Mouse (Mus musculus) intestine, embryonic 16.5 days (tissue): ENCODE measurements at regions not wholly inside any gene's neighbourhood (a gene's known extent, or its start where the extent isn't known, plus 50 kb on each side); places are given as distances from the start of the nearest gene placed in this dataset.

Experiments
- ATAC-seq: fragments of 200-750 bp; cut with Nextera tagmentation; 2 replicates; pipeline ENCODE4 v1.8.0; 2017; ENCODE audit warnings: moderate TSS enrichment, moderate library complexity
- H3K27ac ChIP-seq: fragments of 300-500 bp; sonication (generic); 2 replicates; pipeline ENCODE4 v1.5.1; 2014; ENCODE audit warnings: mild to moderate bottlenecking, low read length
- H3K27me3 ChIP-seq: fragments of 300-500 bp; sonication (generic); replicated peaks from 2 replicates; pipeline ENCODE4 v1.6.1; 2014; ENCODE audit warnings: low read length, control low read depth, mixed read lengths; ENCODE audit not compliant: control insufficient read depth, insufficient read depth
- H3K36me3 ChIP-seq: fragments of 300-500 bp; sonication (generic); 2 replicates; pipeline ENCODE4 v1.6.1; 2014; ENCODE audit warnings: low read length, control low read depth; ENCODE audit not compliant: control insufficient read depth, insufficient read depth
- H3K4me1 ChIP-seq: fragments of 300-500 bp; sonication (generic); 2 replicates; pipeline ENCODE4 v1.6.1; 2014; ENCODE audit warnings: low read length, control low read depth, mixed read lengths; ENCODE audit not compliant: control insufficient read depth, insufficient read depth
- H3K4me2 ChIP-seq: fragments of 300-500 bp; sonication (generic); 2 replicates; pipeline ENCODE4 v1.6.1; 2014; ENCODE audit warnings: low read depth, low read length, control low read depth
- H3K4me3 ChIP-seq: fragments of 300-500 bp; sonication (generic); 2 replicates; pipeline ENCODE4 v1.5.1; 2014; ENCODE audit warnings: mild to moderate bottlenecking, low read length
- H3K9ac ChIP-seq: fragments of 300-500 bp; sonication (generic); 2 replicates; pipeline ENCODE4 v1.6.1; 2014; ENCODE audit warnings: low read depth, low read length
- H3K9me3 ChIP-seq: fragments of 300-500 bp; sonication (generic); 2 replicates; pipeline ENCODE4 v1.6.1; 2016; ENCODE audit warnings: low read length, control low read depth; ENCODE audit not compliant: control insufficient read depth
- WGBS: fragments of 180-500 bp; shearing (Covaris S2); extraction: QIAGEN DNeasy Blood & Tissue Kit; methylation state at CpG from one replicate; pipeline ENCODE4 v1.1.7; 2014; 5-methylcytosine and 5-hydroxymethylcytosine counted together

GRCm38 (mm10) chr14:114001377-114001776, 687.0 kb downstream of the Tpm3-rs7 start:
- 58% methylated on average over 3 of the region's 3 CpGs for WGBS
- Histone ChIP-seq H3K4me3 (no peak overlapping the region), H3K9ac (no peak overlapping the region), H3K36me3 (no peaks in the 10 kb centered on the region), H3K27me3 (no peaks in the 10 kb centered on the region), H3K4me1 (no peaks in the 10 kb centered on the region), H3K27ac (no peak overlapping the region), H3K4me2 (no peak overlapping the region), H3K9me3 (no peaks in the 10 kb centered on the region)
- no peak for ATAC-seq

GRCm38 (mm10) chr14:114002420-114002819, 688.0 kb downstream of the Tpm3-rs7 start:
- Histone ChIP-seq H3K4me1 (no peaks in the 10 kb centered on the region), H3K36me3 (no peaks in the 10 kb centered on the region), H3K9me3 (no peaks in the 10 kb centered on the region), H3K27me3 (no peaks in the 10 kb centered on the region), H3K9ac (no peak overlapping the region), H3K4me3 (no peak overlapping the region), H3K27ac (no peak overlapping the region), H3K4me2 (no peak overlapping the region)
- 93% methylated on average over 1 of the region's 1 CpGs for WGBS
- ATAC-seq = no peak

- Histone ChIP-seq H3K36me3 (no peaks in the 10 kb centered on the region), H3K4me3 (no peak overlapping the region), H3K27ac (no peak overlapping the region), H3K9me3 (peaks cover 3% of the 10 kb centered on the region; the same call in 1 of the 2 replicates), H3K4me1 (no peaks in the 10 kb centered on the region), H3K4me2 (no peak overlapping the region), H3K9ac (no peak overlapping the region), H3K27me3 (no peaks in the 10 kb centered on the region)
- ATAC-seq = no peak
- 85% methylated on average over 1 of the region's 1 CpGs for whole genome bisulfite sequencing
Measured at GRCm38 (mm10) chr14:114037063-114037462, 722.7 kb downstream of the Tpm3-rs7 start.

GRCm38 (mm10) chr14:114038611-114039312, 724.4 kb downstream of the Tpm3-rs7 start:
- Histone ChIP-seq H3K36me3 (no peaks in the 10 kb centered on the region), H3K4me2 (no peak overlapping the region), H3K27me3 (no peaks in the 10 kb centered on the region), H3K9ac (no peak overlapping the region), H3K9me3 (peaks cover 3% of the 10 kb centered on the region; the same call in 1 of the 2 replicates), H3K4me3 (no peak overlapping the region), H3K27ac (no peak overlapping the region), H3K4me1 (no peaks in the 10 kb centered on the region)
- no peak for ATAC-seq
- 54% methylated on average over 3 of the region's 3 CpGs for WGBS

GRCm38 (mm10) chr14:114053558-114054235, 739.3 kb downstream of the Tpm3-rs7 start:
- 91% methylated on average over 5 of the region's 5 CpGs for WGBS
- H3K4me2 ChIP-seq = no peak overlapping the region
- no peak overlapping the region for H3K9ac ChIP-seq
- H3K9me3 ChIP-seq = no peaks in the 10 kb centered on the region
- no peaks in the 10 kb centered on the region for H3K4me1 ChIP-seq
- H3K27ac ChIP-seq = no peak overlapping the region
- no peak overlapping the region for H3K4me3 ChIP-seq
- no peaks in the 10 kb centered on the region for H3K36me3 ChIP-seq
- ATAC-seq = no peak
- no peaks in the 10 kb centered on the region for H3K27me3 ChIP-seq

- Histone ChIP-seq H3K27ac (no peak overlapping the region), H3K36me3 (no peaks in the 10 kb centered on the region), H3K9me3 (no peaks in the 10 kb centered on the region), H3K27me3 (no peaks in the 10 kb centered on the region), H3K4me1 (no peaks in the 10 kb centered on the region), H3K4me3 (no peak overlapping the region), H3K4me2 (no peak overlapping the region), H3K9ac (no peak overlapping the region)
- 63% methylated on average over 2 of the region's 2 CpGs for WGBS
- no peak for ATAC-seq
Measured at GRCm38 (mm10) chr14:114061347-114061746, 746.9 kb downstream of the Tpm3-rs7 start.

- H3K27me3 ChIP-seq = no peaks in the 10 kb centered on the region
- H3K9me3 ChIP-seq = no peaks in the 10 kb centered on the region
- no peak overlapping the region for H3K4me2 ChIP-seq
- H3K9ac ChIP-seq = no peak overlapping the region
- no peaks in the 10 kb centered on the region for H3K36me3 ChIP-seq
- no peak overlapping the region for H3K4me3 ChIP-seq
- ATAC-seq = no peak
- WGBS = 40% methylated on average over 4 of the region's 4 CpGs
- H3K4me1 ChIP-seq = no peaks in the 10 kb centered on the region
- H3K27ac ChIP-seq = no peak overlapping the region
Measured at GRCm38 (mm10) chr14:114062582-114062981, 748.2 kb downstream of the Tpm3-rs7 start.

- 35% methylated on average over 2 of the region's 2 CpGs for WGBS
- Histone ChIP-seq H3K4me1 (no peaks in the 10 kb centered on the region), H3K9ac (no peak overlapping the region), H3K9me3 (no peaks in the 10 kb centered on the region), H3K36me3 (no peaks in the 10 kb centered on the region), H3K4me3 (no peak overlapping the region), H3K27ac (no peak overlapping the region), H3K27me3 (no peaks in the 10 kb centered on the region), H3K4me2 (no peak overlapping the region)
- no peak for ATAC-seq
Measured at GRCm38 (mm10) chr14:114073236-114073635, 758.8 kb downstream of the Tpm3-rs7 start.

- H3K36me3 ChIP-seq = no peaks in the 10 kb centered on the region
- 78% methylated on average over 4 of the region's 4 CpGs for WGBS
Measured at GRCm38 (mm10) chr14:114074011-114074410, 759.6 kb downstream of the Tpm3-rs7 start.

More at GRCm38 (mm10) chr14:114074011-114074410, 759.6 kb downstream of the Tpm3-rs7 start:
- H3K27me3 ChIP-seq = no peaks in the 10 kb centered on the region
- H3K9ac ChIP-seq = no peak overlapping the region
- no peak overlapping the region for H3K4me2 ChIP-seq
- no peak for ATAC-seq
- no peak overlapping the region for H3K4me3 ChIP-seq
- H3K4me1 ChIP-seq = no peaks in the 10 kb centered on the region
- H3K27ac ChIP-seq = no peak overlapping the region
- no peaks in the 10 kb centered on the region for H3K9me3 ChIP-seq
